Mouse (Mus musculus): Measurements from ENCODE around the gene Ccser1.

DNA sequence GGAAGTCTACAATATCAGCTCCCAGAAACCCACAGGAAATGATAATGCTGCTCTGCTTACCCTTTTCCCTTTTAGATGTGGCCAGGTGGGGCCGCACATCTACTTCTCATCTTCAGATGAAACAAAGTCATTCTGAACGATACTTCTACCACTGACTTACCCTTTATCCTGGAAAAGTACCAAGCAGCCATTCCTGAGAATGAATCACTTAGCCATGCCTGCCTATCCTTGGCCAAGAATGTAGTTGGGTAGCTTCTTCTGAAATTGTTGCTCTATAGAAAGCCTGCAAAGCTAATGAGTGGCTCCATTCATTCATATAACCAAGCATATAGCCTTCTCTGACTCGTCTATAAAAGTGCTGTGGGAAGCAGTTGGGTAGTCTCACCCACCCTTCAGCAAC, 62.4 kb downstream of the Ccser1 start:
- no peak for TF ChIP-seq CTCF (IDR thresholded peaks at IDR 0.05; ENCODE audit: borderline replicate concordance, insufficient read depth, low read depth, low read length)
- no peak for TF ChIP-seq POLR2A (IDR thresholded peaks at IDR 0.05; ENCODE audit: borderline replicate concordance, insufficient read depth, low read length)

Data from cerebellum, adult 2 months (tissue).